Comparison of ENCODE assay signal across 10 mouse cellular contexts in genomic region chr1:132213076-132213475, GRCm38 (mm10). TPM values are rescaled to one million over a fixed set of nuclear protein-coding genes. Genes with fewer than 3 reads are reported as not detected.
DNase-seq lines count a peak whose midpoint lies in the region; ATAC-seq and TF ChIP-seq lines count a peak whose summit lies in the region.
"Had no signal": no experiment of that assay in that cellular context is flagged by ENCODE, and none has a peak within 500 bp of the region (broad histone marks: within the 10 kb centered on the region; RNA-seq: fewer than 3 reads in every experiment).

No protein-coding gene starts in this region.

- no peak overlapping the region for H3K4me3 ChIP-seq in forebrain, embryonic 13.5 days
- no peak overlapping the region for H3K4me3 ChIP-seq in forebrain, embryonic 16.5 days (replicated peaks; ENCODE audit: low read length)
- no peak overlapping the region for H3K4me3 ChIP-seq in forebrain, embryonic 15.5 days
- no peak overlapping the region for H3K4me3 ChIP-seq in midbrain, embryonic 15.5 days

- H3K9me3 ChIP-seq in forebrain, embryonic 13.5 days (replicated peaks) = no peaks in the 10 kb centered on the region
- no peaks in the 10 kb centered on the region for H3K9me3 ChIP-seq in forebrain, embryonic 16.5 days (ENCODE audit: control insufficient read depth, low read length)
- no peaks in the 10 kb centered on the region for H3K9me3 ChIP-seq in forebrain, embryonic 15.5 days
- no peaks in the 10 kb centered on the region for H3K9me3 ChIP-seq in midbrain, embryonic 15.5 days

- H3K27ac ChIP-seq in forebrain, embryonic 13.5 days = peak overlapping the region; percentile 22; the same call in 1 of the 2 replicates
- H3K27ac ChIP-seq in forebrain, embryonic 16.5 days (ENCODE audit: low read length) = no peak overlapping the region
- H3K27ac ChIP-seq in forebrain, embryonic 15.5 days (replicated peaks) = peak overlapping the region; percentile 37; the same call in 1 of the 2 replicates
- peak overlapping the region; percentile 57 for H3K27ac ChIP-seq in midbrain, embryonic 15.5 days

- TF ChIP-seq CTCF in brain, embryonic 14.5 days (IDR thresholded peaks at IDR 0.05; ENCODE audit: borderline replicate concordance, extremely low read depth, insufficient read depth, insufficient read length) = no peak

- ATAC-seq in forebrain, embryonic 13.5 days = peak; percentile 17; the same call in 1 of the 2 replicates
- ATAC-seq in forebrain, embryonic 16.5 days = no peak
- no peak for ATAC-seq in forebrain, embryonic 15.5 days (replicated peaks)
- peak; percentile 53 for ATAC-seq in midbrain, embryonic 15.5 days (replicated peaks)
- ATAC-seq in inflammation-experienced regulatory T-cells, adult 6 months = no peak
- ATAC-seq: activated CD4-positive, CD25-positive, alpha-beta regulatory T cell, adult 4 months had no signal

- H3K36me3 ChIP-seq in forebrain, embryonic 13.5 days (ENCODE audit: poor library complexity, severe bottlenecking) = no peaks in the 10 kb centered on the region
- no peaks in the 10 kb centered on the region for H3K36me3 ChIP-seq in forebrain, embryonic 16.5 days (ENCODE audit: control insufficient read depth, insufficient read depth)
- no peaks in the 10 kb centered on the region for H3K36me3 ChIP-seq in forebrain, embryonic 15.5 days
- H3K36me3 ChIP-seq in midbrain, embryonic 15.5 days (replicated peaks) = no peaks in the 10 kb centered on the region

- DNase-seq in brain, embryonic 14.5 days (ENCODE audit: low read depth) = peak; percentile 78
- DNase-seq in thymus, postnatal 4 days = no peak

- H3K9ac ChIP-seq in forebrain, embryonic 13.5 days = no peak overlapping the region
- H3K9ac ChIP-seq in forebrain, embryonic 16.5 days (replicated peaks; ENCODE audit: low read depth, low read length) = no peak overlapping the region
- H3K9ac ChIP-seq in forebrain, embryonic 15.5 days (replicated peaks) = no peak overlapping the region
- H3K9ac ChIP-seq in midbrain, embryonic 15.5 days = no peak overlapping the region
- H3K9ac ChIP-seq: lung, embryonic 14.5 days had no signal

- no peak overlapping the region for H3K4me2 ChIP-seq in forebrain, embryonic 13.5 days
- no peak overlapping the region for H3K4me2 ChIP-seq in forebrain, embryonic 16.5 days (ENCODE audit: low read length)
- H3K4me2 ChIP-seq in forebrain, embryonic 15.5 days (replicated peaks) = no peak overlapping the region
- no peak overlapping the region for H3K4me2 ChIP-seq in midbrain, embryonic 15.5 days

- WGBS in forebrain, embryonic 13.5 days = 30% methylated on average over 6 of the region's 6 CpGs
- WGBS in forebrain, embryonic 16.5 days = 30% methylated on average over 6 of the region's 6 CpGs
- WGBS in forebrain, embryonic 15.5 days = 33% methylated on average over 6 of the region's 6 CpGs
- WGBS in midbrain, embryonic 15.5 days = 20% methylated on average over 6 of the region's 6 CpGs

- H3K4me1 ChIP-seq in forebrain, embryonic 13.5 days = peaks cover 50% of the 10 kb centered on the region
- peaks cover 45% of the 10 kb centered on the region for H3K4me1 ChIP-seq in forebrain, embryonic 16.5 days (replicated peaks; ENCODE audit: control insufficient read depth, insufficient read depth, low read length)
- H3K4me1 ChIP-seq in forebrain, embryonic 15.5 days = peaks cover 51% of the 10 kb centered on the region
- H3K4me1 ChIP-seq in midbrain, embryonic 15.5 days = peaks cover 52% of the 10 kb centered on the region

- no peak for TF ChIP-seq POLR2A in brain, embryonic 14.5 days (IDR thresholded peaks at IDR 0.05; ENCODE audit: borderline replicate concordance, extremely low read depth, insufficient read depth, insufficient read length, poor library complexity, severe bottlenecking)

- peaks cover 10% of the 10 kb centered on the region; the same call in 1 of the 2 replicates for H3K27me3 ChIP-seq in forebrain, embryonic 13.5 days
- H3K27me3 ChIP-seq in forebrain, embryonic 16.5 days (replicated peaks; ENCODE audit: control insufficient read depth, insufficient read depth, low read length) = no peaks in the 10 kb centered on the region
- H3K27me3 ChIP-seq in forebrain, embryonic 15.5 days = no peaks in the 10 kb centered on the region
- no peaks in the 10 kb centered on the region for H3K27me3 ChIP-seq in midbrain, embryonic 15.5 days (replicated peaks)

RNA-seq across cellular contexts. Expression of gene Gm10188, which starts 16.5 kb away (rescaled TPM):
- polyA plus RNA-seq in forebrain, embryonic 13.5 days (2015; fragmentation: Nextera tagmentation; extraction: Ambion mirVana) = 1.0 and 1.1 TPM in 2 replicates
- polyA plus RNA-seq in forebrain, embryonic 16.5 days (2015; fragmentation: Nextera tagmentation; extraction: Ambion mirVana) = 0.86 TPM in 1 of 2 replicates, not detected in the other
- polyA plus RNA-seq in brain, embryonic 14.5 days (2012; rRNA removed) = not detected in 2 replicates
- polyA plus RNA-seq in forebrain, embryonic 15.5 days (2015; fragmentation: Nextera tagmentation; extraction: Ambion mirVana) = 0.56 and 0.60 TPM in 2 replicates
- polyA plus RNA-seq in midbrain, embryonic 15.5 days (2015; fragmentation: Nextera tagmentation; extraction: Ambion mirVana) = 0.58 TPM in 1 of 2 replicates, not detected in the other
- not detected for polyA plus RNA-seq in inflammation-experienced regulatory T-cells, adult 6 months (2017; shearing (Covaris generic))
- polyA plus RNA-seq: activated CD4-positive, CD25-positive, alpha-beta regulatory T cell, adult 4 months; large intestine, adult 2 months; lung, embryonic 14.5 days had no signal

RNA-seq across cellular contexts. Expression of gene AC124108.1, which starts 21.8 kb away (rescaled TPM):
- polyA plus RNA-seq in forebrain, embryonic 13.5 days (2015; fragmentation: Nextera tagmentation; extraction: Ambion mirVana) = 3.4 and 3.9 TPM in 2 replicates
- 2.5 and 3.3 TPM in 2 replicates for polyA plus RNA-seq in forebrain, embryonic 16.5 days (2015; fragmentation: Nextera tagmentation; extraction: Ambion mirVana)
- 21.7 and 23.3 TPM in 2 replicates for polyA plus RNA-seq in brain, embryonic 14.5 days (2012; rRNA removed)
- polyA plus RNA-seq in forebrain, embryonic 15.5 days (2015; fragmentation: Nextera tagmentation; extraction: Ambion mirVana) = 2.5 and 2.8 TPM in 2 replicates
- 3.7 and 3.8 TPM in 2 replicates for polyA plus RNA-seq in midbrain, embryonic 15.5 days (2015; fragmentation: Nextera tagmentation; extraction: Ambion mirVana)
- polyA plus RNA-seq in inflammation-experienced regulatory T-cells, adult 6 months (2017; shearing (Covaris generic)) = not detected
- polyA plus RNA-seq: activated CD4-positive, CD25-positive, alpha-beta regulatory T cell, adult 4 months; large intestine, adult 2 months had no signal

RNA-seq across cellular contexts. Expression of gene Lemd1, which starts 21.8 kb away (rescaled TPM):
- polyA plus RNA-seq in forebrain, embryonic 13.5 days (2015; fragmentation: Nextera tagmentation; extraction: Ambion mirVana) = 14.3 and 17.0 TPM in 2 replicates
- 14.9 and 18.4 TPM in 2 replicates for polyA plus RNA-seq in forebrain, embryonic 16.5 days (2015; fragmentation: Nextera tagmentation; extraction: Ambion mirVana)
- 22.9 and 25.1 TPM in 2 replicates for polyA plus RNA-seq in brain, embryonic 14.5 days (2012; rRNA removed)
- polyA plus RNA-seq in forebrain, embryonic 15.5 days (2015; fragmentation: Nextera tagmentation; extraction: Ambion mirVana) = 13.9 and 16.2 TPM in 2 replicates
- polyA plus RNA-seq in midbrain, embryonic 15.5 days (2015; fragmentation: Nextera tagmentation; extraction: Ambion mirVana) = 14.9 and 19.8 TPM in 2 replicates
- not detected for polyA plus RNA-seq in inflammation-experienced regulatory T-cells, adult 6 months (2017; shearing (Covaris generic))
- polyA plus RNA-seq: activated CD4-positive, CD25-positive, alpha-beta regulatory T cell, adult 4 months had no signal

Comparison
In these comparisons a context has a peak if more than half of its experiments do, and no peak if none do; other contexts are left out.
1. ATAC-seq: peak in forebrain, embryonic 13.5 days (single experiment) and midbrain, embryonic 15.5 days (single experiment); none in forebrain, embryonic 16.5 days (single experiment), forebrain, embryonic 15.5 days (single experiment) and inflammation-experienced regulatory T-cells, adult 6 months (single experiment).
2. RNA of gene Lemd1, which starts 21.8 kb away (polyA plus RNA-seq): 22.9 to 25.1 TPM in brain, embryonic 14.5 days, 14.9 to 19.8 TPM in midbrain, embryonic 15.5 days, 14.9 to 18.4 TPM in forebrain, embryonic 16.5 days, 13.9 to 16.2 TPM in forebrain, embryonic 15.5 days and 14.3 to 17.0 TPM in forebrain, embryonic 13.5 days; not detected in inflammation-experienced regulatory T-cells, adult 6 months; every median in the first group is over 10 times any median in the second.